Mouse (Mus musculus): ENCODE data around the gene Nxph1.

DNA sequence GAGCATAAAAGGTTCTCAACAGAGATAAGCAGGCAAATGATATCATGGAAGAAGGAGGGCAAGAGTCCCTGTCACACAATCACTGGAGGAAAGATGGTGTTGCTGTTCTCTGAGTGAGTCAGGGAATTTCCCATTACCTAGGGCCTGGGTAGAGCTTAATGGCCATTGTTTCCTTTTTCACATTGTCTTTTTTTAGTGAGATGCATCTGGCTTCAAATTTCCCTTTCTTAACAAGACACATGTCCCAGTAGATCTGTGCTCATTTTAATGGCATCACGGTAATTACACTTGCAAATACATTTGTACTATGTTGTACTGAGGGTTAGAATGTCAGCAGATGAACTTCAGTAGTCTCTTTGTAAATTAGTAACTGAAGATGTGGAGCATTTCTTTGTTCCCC is 80.3 kb downstream of the Nxph1 start:
- TF ChIP-seq CTCF (conservative IDR thresholded peaks at IDR 0.05; ENCODE audit: low read length) (no peak), NANOG (IDR thresholded peaks at IDR 0.05; ENCODE audit: borderline replicate concordance, low read length) (no peak)
